Mouse (Mus musculus): ENCODE results near the gene Gm1113. TPM values are rescaled to one million over a fixed set of nuclear protein-coding genes. Genes with fewer than 3 reads are reported as not detected.

Gene Gm1113
- not detected for total RNA-seq (2018; cell fraction: chromatin; rRNA removed)
- total RNA-seq (2018; cell fraction: cytosol; rRNA removed): not detected
- not detected for total RNA-seq (2018; cell fraction: nucleus; rRNA removed)
- polyA plus RNA-seq (2018): not detected in 3 replicates

- no peak within 1 kb of the TSS for H3K27ac ChIP-seq
- H3K79me2 ChIP-seq (ENCODE audit: inconsistent target): no peaks in the 10 kb centered on the region
- 87% methylated on average over 3 of the region's 3 CpGs for WGBS (ENCODE audit: missing documents)
- no peak within 1 kb of the TSS for H3K4me3 ChIP-seq (ENCODE audit: inconsistent target)
- H3K36me3 ChIP-seq (ENCODE audit: inconsistent target): no peaks in the 10 kb centered on the region
Measured at GRCm38 (mm10) chr9:35518169-35518568, at the start of gene Gm1113. Gene Gm1113 (minus strand): TSS chr9:35518269.

GRCm38 (mm10) chr9:35564536-35565240, 46.6 kb upstream of the Gm1113 start:
- peaks cover 92% of the 10 kb centered on the region for H3K79me2 ChIP-seq (ENCODE audit: inconsistent target)
- H3K36me3 ChIP-seq (ENCODE audit: inconsistent target): peaks cover 4% of the 10 kb centered on the region; the same call in 1 of the 2 replicates
- WGBS (ENCODE audit: missing documents): 97% methylated on average over 5 of the region's 5 CpGs
- H3K4me3 ChIP-seq (ENCODE audit: inconsistent target): no peak overlapping the region
- H3K27ac ChIP-seq: no peak overlapping the region

- 66% methylated on average over 6 of the region's 6 CpGs for WGBS (ENCODE audit: missing documents)
- Histone ChIP-seq H3K79me2 (ENCODE audit: inconsistent target) (peaks cover 71% of the 10 kb centered on the region), H3K36me3 (ENCODE audit: inconsistent target) (peaks cover under 1% of the 10 kb centered on the region; the same call in 1 of the 2 replicates), H3K27ac (no peak overlapping the region), H3K4me3 (ENCODE audit: inconsistent target) (no peak overlapping the region)
Measured at GRCm38 (mm10) chr9:35561583-35561982, 43.5 kb upstream of the Gm1113 start.

GRCm38 (mm10) chr9:35561076-35561475, 43.0 kb upstream of the Gm1113 start:
- WGBS (ENCODE audit: missing documents): 95% methylated on average over 11 of the region's 11 CpGs
- peaks cover 66% of the 10 kb centered on the region for H3K79me2 ChIP-seq (ENCODE audit: inconsistent target)
- H3K27ac ChIP-seq: no peak overlapping the region
- H3K4me3 ChIP-seq (ENCODE audit: inconsistent target): no peak overlapping the region
- no peaks in the 10 kb centered on the region; the same call in 1 of the 2 replicates for H3K36me3 ChIP-seq (ENCODE audit: inconsistent target)

- 2% methylated on average over 31 of the region's 31 CpGs for WGBS (ENCODE audit: missing documents)
- Histone ChIP-seq H3K36me3 (ENCODE audit: inconsistent target) (no peaks in the 10 kb centered on the region), H3K79me2 (ENCODE audit: inconsistent target) (peaks cover 49% of the 10 kb centered on the region), H3K4me3 (ENCODE audit: inconsistent target) (peak overlapping the region; percentile 90), H3K27ac (peak overlapping the region; percentile 15; the same call in 1 of the 2 replicates)
Measured at GRCm38 (mm10) chr9:35559009-35559890, 41.2 kb upstream of the Gm1113 start.

GRCm38 (mm10) chr9:35558257-35559008, 40.4 kb upstream of the Gm1113 start, which contains the start of the genes Ddx25 and Pus3:
Gene Ddx25 (minus strand): TSS chr9:35558528.
Gene Pus3 (plus strand): TSS chr9:35558595.
- Histone ChIP-seq H3K36me3 (ENCODE audit: inconsistent target) (no peaks in the 10 kb centered on the region), H3K27ac (peak within 1 kb of the TSS; percentile 15; the same call in 1 of the 2 replicates), H3K4me3 (ENCODE audit: inconsistent target) (peak within 1 kb of the TSS; percentile 90), H3K79me2 (ENCODE audit: inconsistent target) (peaks cover 41% of the 10 kb centered on the region)
- WGBS (ENCODE audit: missing documents): 4% methylated on average over 49 of the region's 59 CpGs

- WGBS (ENCODE audit: missing documents): 78% methylated on average over 12 of the region's 12 CpGs
- peaks cover 22% of the 10 kb centered on the region for H3K79me2 ChIP-seq (ENCODE audit: inconsistent target)
- no peak overlapping the region for H3K4me3 ChIP-seq (ENCODE audit: inconsistent target)
- no peak overlapping the region for H3K27ac ChIP-seq
- no peaks in the 10 kb centered on the region for H3K36me3 ChIP-seq (ENCODE audit: inconsistent target)
Measured at GRCm38 (mm10) chr9:35556494-35557102, 38.5 kb upstream of the Gm1113 start.

GRCm38 (mm10) chr9:35548455-35548854, 30.4 kb upstream of the Gm1113 start:
- Histone ChIP-seq H3K79me2 (ENCODE audit: inconsistent target) (no peaks in the 10 kb centered on the region), H3K27ac (no peak overlapping the region), H3K36me3 (ENCODE audit: inconsistent target) (no peaks in the 10 kb centered on the region), H3K4me3 (ENCODE audit: inconsistent target) (no peak overlapping the region)
- over 99% methylated on average over 9 of the region's 9 CpGs for WGBS (ENCODE audit: missing documents)

- Histone ChIP-seq H3K27ac (no peak overlapping the region), H3K36me3 (ENCODE audit: inconsistent target) (no peaks in the 10 kb centered on the region), H3K4me3 (ENCODE audit: inconsistent target) (no peak overlapping the region), H3K79me2 (ENCODE audit: inconsistent target) (no peaks in the 10 kb centered on the region)
- whole genome bisulfite sequencing (ENCODE audit: missing documents): 2% methylated on average over 9 of the region's 9 CpGs
Measured at GRCm38 (mm10) chr9:35546745-35547144, 28.7 kb upstream of the Gm1113 start.

- Histone ChIP-seq H3K4me3 (ENCODE audit: inconsistent target) (no peak overlapping the region), H3K36me3 (ENCODE audit: inconsistent target) (no peaks in the 10 kb centered on the region)
- 87% methylated on average over 12 of the region's 12 CpGs for WGBS (ENCODE audit: missing documents)
Measured at GRCm38 (mm10) chr9:35545704-35546103, 27.6 kb upstream of the Gm1113 start.

GRCm38 (mm10) chr9:35544666-35545065, 26.6 kb upstream of the Gm1113 start:
- H3K27ac ChIP-seq: no peak overlapping the region
- no peak overlapping the region for H3K4me3 ChIP-seq (ENCODE audit: inconsistent target)
- 88% methylated on average over 2 of the region's 2 CpGs for WGBS (ENCODE audit: missing documents)
- no peaks in the 10 kb centered on the region for H3K36me3 ChIP-seq (ENCODE audit: inconsistent target)
- no peaks in the 10 kb centered on the region for H3K79me2 ChIP-seq (ENCODE audit: inconsistent target)

More at GRCm38 (mm10) chr9:35545704-35546103, 27.6 kb upstream of the Gm1113 start:
- no peaks in the 10 kb centered on the region for H3K79me2 ChIP-seq (ENCODE audit: inconsistent target)
- H3K27ac ChIP-seq: no peak overlapping the region

GRCm38 (mm10) chr9:35543099-35543860, 25.2 kb upstream of the Gm1113 start:
- H3K27ac ChIP-seq: no peak overlapping the region
- 63% methylated on average over 14 of the region's 14 CpGs for WGBS (ENCODE audit: missing documents)
- no peak overlapping the region for H3K4me3 ChIP-seq (ENCODE audit: inconsistent target)
- no peaks in the 10 kb centered on the region for H3K36me3 ChIP-seq (ENCODE audit: inconsistent target)
- H3K79me2 ChIP-seq (ENCODE audit: inconsistent target): no peaks in the 10 kb centered on the region

GRCm38 (mm10) chr9:35541941-35542340, 23.9 kb upstream of the Gm1113 start:
- Histone ChIP-seq H3K79me2 (ENCODE audit: inconsistent target) (no peaks in the 10 kb centered on the region), H3K36me3 (ENCODE audit: inconsistent target) (no peaks in the 10 kb centered on the region)
- WGBS (ENCODE audit: missing documents): 89% methylated on average over 6 of the region's 6 CpGs

More at GRCm38 (mm10) chr9:35541941-35542340, 23.9 kb upstream of the Gm1113 start:
- no peak overlapping the region for H3K27ac ChIP-seq
- no peak overlapping the region for H3K4me3 ChIP-seq (ENCODE audit: inconsistent target)
